Mouse (Mus musculus): ENCODE measurements around the gene C1galt1c1.

Gene C1galt1c1

DNA sequence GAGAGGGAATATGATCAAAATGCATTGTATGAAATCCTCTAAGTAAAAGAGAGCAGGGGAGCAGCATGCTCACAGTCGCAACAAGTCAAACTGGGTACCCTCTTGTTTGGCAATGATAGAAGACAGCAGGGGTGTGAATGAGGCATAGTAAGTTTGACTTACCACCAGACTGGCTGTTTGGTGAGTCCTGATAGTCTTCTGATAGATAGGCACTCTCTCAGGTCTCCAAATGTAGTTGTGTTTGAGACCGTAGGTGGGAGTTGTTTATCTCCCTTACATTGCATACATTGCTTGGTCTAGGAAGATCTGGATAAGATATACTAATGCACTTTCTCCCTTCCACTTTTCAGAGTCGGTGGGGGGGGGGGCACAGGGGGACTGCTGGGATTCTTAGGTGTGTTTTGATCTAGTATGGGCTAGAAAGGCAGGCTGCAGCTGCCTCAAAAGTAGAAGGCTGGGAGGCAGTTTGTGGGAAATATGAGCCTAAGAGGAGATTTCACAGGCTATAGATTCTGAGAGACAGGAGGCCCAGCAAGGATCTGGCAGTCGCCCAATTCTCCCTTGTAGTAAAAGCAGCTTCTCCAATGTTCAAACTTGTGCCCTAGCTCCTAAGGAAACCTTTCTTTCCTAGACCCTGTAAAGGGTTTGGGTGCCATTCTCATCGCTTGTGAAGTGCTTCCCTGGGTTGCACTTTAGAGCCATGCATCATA lies 41.6 kb downstream of the C1galt1c1 start:
- H3K36me3 ChIP-seq (ENCODE audit: control insufficient read depth, insufficient read depth, low read length, poor library complexity, severe bottlenecking): no peaks in the 10 kb centered on the region
- DNase-seq (ENCODE audit: low read depth, low spot score): no peak
- no peaks in the 10 kb centered on the region for H3K27me3 ChIP-seq (ENCODE audit: control insufficient read depth, insufficient read depth, low read length, poor library complexity, severe bottlenecking)

DNA sequence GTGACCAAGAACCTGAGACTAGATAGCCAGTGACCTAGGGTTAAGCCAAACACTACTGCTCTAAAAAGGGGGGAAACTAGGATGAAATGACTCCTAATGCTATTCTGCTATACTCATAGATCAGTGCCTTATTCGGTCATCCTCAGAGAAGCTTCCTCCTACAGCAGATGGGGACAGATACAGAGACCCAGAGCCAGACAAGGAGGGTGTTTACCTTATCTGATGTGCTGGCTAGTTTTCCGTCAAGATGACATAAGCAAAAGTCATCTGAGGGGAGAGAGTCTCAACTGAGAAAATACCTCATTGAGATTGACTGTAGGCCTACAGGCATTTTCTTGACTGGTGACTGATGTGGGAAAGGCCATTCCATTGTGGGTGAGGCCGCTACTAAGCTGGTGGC lies 43.1 kb downstream of the C1galt1c1 start:
- no peaks in the 10 kb centered on the region for H3K27me3 ChIP-seq (ENCODE audit: control insufficient read depth, insufficient read depth, low read length, poor library complexity, severe bottlenecking)
- DNase-seq (ENCODE audit: low read depth, low spot score): no peak
- no peaks in the 10 kb centered on the region for H3K36me3 ChIP-seq (ENCODE audit: control insufficient read depth, insufficient read depth, low read length, poor library complexity, severe bottlenecking)

DNA sequence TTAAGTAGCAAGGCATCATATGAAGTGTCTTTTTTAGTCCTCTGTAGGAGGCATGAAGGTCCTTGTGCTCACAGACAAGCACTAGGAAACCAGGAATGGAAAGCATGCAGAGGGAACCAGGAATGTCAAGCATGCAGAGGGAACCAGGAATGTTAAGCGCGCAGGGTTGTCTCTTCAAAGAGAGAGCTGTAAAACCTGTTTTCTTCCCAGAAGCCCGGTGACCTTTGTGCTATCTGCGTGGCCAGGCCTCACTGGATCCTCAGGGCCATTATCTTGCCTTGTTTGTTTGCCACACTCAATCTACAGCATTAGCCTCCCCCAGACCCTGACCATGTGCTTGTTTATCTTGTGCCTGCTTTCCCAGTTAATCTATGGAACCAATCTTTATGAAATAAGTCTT lies 45.1 kb downstream of the C1galt1c1 start:
- no peaks in the 10 kb centered on the region for H3K27me3 ChIP-seq (ENCODE audit: control insufficient read depth, insufficient read depth, low read length, poor library complexity, severe bottlenecking)
- no peaks in the 10 kb centered on the region for H3K36me3 ChIP-seq (ENCODE audit: control insufficient read depth, insufficient read depth, low read length, poor library complexity, severe bottlenecking)
- DNase-seq (ENCODE audit: low read depth, low spot score): no peak

DNA sequence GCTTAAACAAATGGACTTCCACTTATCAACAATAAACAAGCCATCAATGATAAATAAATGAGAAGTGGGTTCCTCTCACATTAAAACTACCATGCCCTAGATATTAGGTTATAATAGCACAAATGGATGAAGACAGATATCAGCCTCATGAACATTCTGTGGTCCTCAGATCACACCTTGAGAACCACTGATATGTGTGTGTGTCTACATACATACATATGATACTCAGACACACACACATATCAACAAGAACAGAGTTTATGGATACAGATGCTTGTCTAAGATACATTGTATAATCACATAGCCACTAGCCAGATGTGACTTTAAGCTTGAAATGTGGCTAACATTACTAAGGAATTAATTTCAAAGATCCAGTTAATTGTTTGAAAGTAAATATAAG lies 51.6 kb downstream of the C1galt1c1 start:
- Histone ChIP-seq H3K36me3 (ENCODE audit: control insufficient read depth, insufficient read depth, low read length, poor library complexity, severe bottlenecking) (no peaks in the 10 kb centered on the region), H3K27me3 (ENCODE audit: control insufficient read depth, insufficient read depth, low read length, poor library complexity, severe bottlenecking) (no peaks in the 10 kb centered on the region)
- DNase-seq (ENCODE audit: low read depth, low spot score): no peak

DNA sequence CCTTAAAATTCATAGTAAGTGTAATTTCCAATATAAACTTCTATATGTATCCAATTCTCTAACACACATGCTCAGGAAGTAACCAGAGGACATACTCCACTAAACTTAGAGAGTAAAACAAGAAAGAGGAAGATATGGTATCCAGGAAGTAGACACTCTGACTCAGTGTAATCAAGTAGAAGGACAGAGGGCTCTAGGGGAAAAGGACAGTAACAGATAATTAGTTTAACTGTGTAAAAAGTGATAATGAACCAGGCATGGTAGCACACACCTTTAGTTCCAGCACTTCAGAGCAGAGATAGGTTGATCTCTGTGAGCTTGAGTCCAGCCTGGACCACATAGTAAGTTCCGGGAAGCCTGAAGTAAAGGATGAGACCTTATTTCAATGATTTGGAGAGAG lies 53.7 kb downstream of the C1galt1c1 start:
- no peaks in the 10 kb centered on the region for H3K36me3 ChIP-seq (ENCODE audit: control insufficient read depth, insufficient read depth, low read length, poor library complexity, severe bottlenecking)
- H3K27me3 ChIP-seq (ENCODE audit: control insufficient read depth, insufficient read depth, low read length, poor library complexity, severe bottlenecking): no peaks in the 10 kb centered on the region
- DNase-seq (ENCODE audit: low read depth, low spot score): peak; percentile 13
